Mouse (Mus musculus): ENCODE results near the gene Pars2. TPM values are rescaled to one million over a fixed set of nuclear protein-coding genes. Genes with fewer than 3 reads are reported as not detected.

The Pars2 gene
- total RNA-seq, 1 experiment from 2014 or later: 9.1 TPM

- ATAC-seq (replicated peaks in 1 of 2; ENCODE audit: insufficient read depth in 1 of 2, low FRiP score in 2 of 2, low TSS enrichment in 1 of 2, low read depth in 1 of 2, poor library complexity in 2 of 2, severe bottlenecking in 2 of 2): 0 out of 4 replicates have a peak, but pooled peaks have one; percentile 36 to 46
These were observed 20.3 kb upstream of the Pars2 start for GRCm38 (mm10) chr4:106630333-106631220.

DNA sequence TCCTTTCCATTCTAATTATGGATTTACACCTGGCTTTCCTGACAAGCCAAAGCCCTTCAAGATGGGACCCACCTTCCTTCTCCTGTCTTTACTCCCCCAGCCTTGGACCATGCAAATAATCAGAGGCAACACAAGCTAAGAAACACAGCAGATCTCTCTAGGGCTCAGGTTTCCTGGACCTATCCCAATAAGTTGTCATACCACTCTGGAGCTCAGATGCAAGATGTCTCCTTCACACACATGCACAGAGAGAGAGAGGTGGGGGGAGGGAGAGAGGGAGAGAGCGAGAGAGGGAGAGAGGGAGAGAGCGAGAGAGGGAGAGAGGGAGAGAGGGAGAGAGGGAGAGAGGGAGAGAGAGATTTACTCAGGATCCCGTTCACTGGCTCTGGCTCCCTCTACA is 18.6 kb upstream of the Pars2 start:
- no peak for ATAC-seq (replicated peaks in 1 of 2; ENCODE audit: insufficient read depth in 1 of 2, low FRiP score in 2 of 2, low TSS enrichment in 1 of 2, low read depth in 1 of 2, poor library complexity in 2 of 2, severe bottlenecking in 2 of 2)

- ATAC-seq (replicated peaks in 1 of 2; ENCODE audit: insufficient read depth in 1 of 2, low FRiP score in 2 of 2, low TSS enrichment in 1 of 2, low read depth in 1 of 2, poor library complexity in 2 of 2, severe bottlenecking in 2 of 2): no peak
These were observed 17.4 kb upstream of the Pars2 start for GRCm38 (mm10) chr4:106633281-106634085.

GRCm38 (mm10) chr4:106634086-106634479 is 16.8 kb upstream of the Pars2 start:
- no peak for ATAC-seq (replicated peaks in 1 of 2; ENCODE audit: insufficient read depth in 1 of 2, low FRiP score in 2 of 2, low TSS enrichment in 1 of 2, low read depth in 1 of 2, poor library complexity in 2 of 2, severe bottlenecking in 2 of 2)

GRCm38 (mm10) chr4:106643483-106644217 is 7.2 kb upstream of the Pars2 start:
- ATAC-seq (replicated peaks in 1 of 2; ENCODE audit: insufficient read depth in 1 of 2, low FRiP score in 2 of 2, low TSS enrichment in 1 of 2, low read depth in 1 of 2, poor library complexity in 2 of 2, severe bottlenecking in 2 of 2): no peak

DNA sequence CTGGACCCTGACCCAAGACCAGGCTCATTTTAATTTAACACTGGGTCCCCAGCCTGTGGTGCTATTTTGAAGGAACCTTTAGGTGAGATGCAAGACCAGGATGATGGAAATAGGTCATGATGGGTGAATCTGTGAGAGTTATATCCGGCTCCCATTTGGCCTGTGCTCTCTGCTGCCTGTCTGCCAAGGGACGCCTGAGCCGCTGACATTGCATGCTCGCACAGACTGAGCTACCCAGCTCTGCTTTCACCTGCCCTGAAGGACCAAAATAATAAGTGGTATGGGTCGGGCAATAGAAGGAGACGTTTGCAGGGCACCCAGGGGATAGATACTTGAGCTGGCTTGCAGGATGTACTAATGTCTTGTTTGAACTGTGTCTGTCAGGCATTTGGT is 6.7 kb upstream of the Pars2 start:
- no peak for ATAC-seq (replicated peaks in 1 of 2; ENCODE audit: insufficient read depth in 1 of 2, low FRiP score in 2 of 2, low TSS enrichment in 1 of 2, low read depth in 1 of 2, poor library complexity in 2 of 2, severe bottlenecking in 2 of 2)

- ATAC-seq (replicated peaks in 1 of 2; ENCODE audit: insufficient read depth in 1 of 2, low FRiP score in 2 of 2, low TSS enrichment in 1 of 2, low read depth in 1 of 2, poor library complexity in 2 of 2, severe bottlenecking in 2 of 2): no peak
These were observed 5.1 kb upstream of the Pars2 start for GRCm38 (mm10) chr4:106645797-106646196.

GRCm38 (mm10) chr4:106647137-106647536 is 3.7 kb upstream of the Pars2 start:
- no peak for ATAC-seq (replicated peaks in 1 of 2; ENCODE audit: insufficient read depth in 1 of 2, low FRiP score in 2 of 2, low TSS enrichment in 1 of 2, low read depth in 1 of 2, poor library complexity in 2 of 2, severe bottlenecking in 2 of 2)

DNA sequence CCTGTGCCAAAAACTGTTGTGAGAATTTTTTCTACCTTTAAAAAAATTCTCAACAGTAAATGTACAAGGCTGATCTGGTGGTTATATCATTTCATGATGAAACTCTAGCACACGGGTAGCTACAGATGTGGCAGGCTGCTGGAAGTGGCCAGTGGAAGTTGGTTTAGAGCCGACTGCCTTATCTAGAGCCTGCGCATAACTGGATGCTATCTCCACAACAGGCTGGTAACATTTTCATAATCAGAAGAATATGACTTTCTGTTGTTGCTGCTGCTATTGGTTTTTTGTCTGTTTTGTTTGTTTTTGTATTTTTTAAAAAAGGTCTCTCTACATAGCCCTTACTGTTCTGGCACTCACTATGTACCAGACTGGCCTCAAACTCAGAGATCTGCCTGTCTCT is 1.7 kb downstream of the Pars2 start:
- ATAC-seq (replicated peaks in 1 of 2; ENCODE audit: insufficient read depth in 1 of 2, low FRiP score in 2 of 2, low TSS enrichment in 1 of 2, low read depth in 1 of 2, poor library complexity in 2 of 2, severe bottlenecking in 2 of 2): no peak

GRCm38 (mm10) chr4:106653051-106653450 is 2.2 kb downstream of the Pars2 start:
- ATAC-seq (replicated peaks in 1 of 2; ENCODE audit: insufficient read depth in 1 of 2, low FRiP score in 2 of 2, low TSS enrichment in 1 of 2, low read depth in 1 of 2, poor library complexity in 2 of 2, severe bottlenecking in 2 of 2): no peak

DNA sequence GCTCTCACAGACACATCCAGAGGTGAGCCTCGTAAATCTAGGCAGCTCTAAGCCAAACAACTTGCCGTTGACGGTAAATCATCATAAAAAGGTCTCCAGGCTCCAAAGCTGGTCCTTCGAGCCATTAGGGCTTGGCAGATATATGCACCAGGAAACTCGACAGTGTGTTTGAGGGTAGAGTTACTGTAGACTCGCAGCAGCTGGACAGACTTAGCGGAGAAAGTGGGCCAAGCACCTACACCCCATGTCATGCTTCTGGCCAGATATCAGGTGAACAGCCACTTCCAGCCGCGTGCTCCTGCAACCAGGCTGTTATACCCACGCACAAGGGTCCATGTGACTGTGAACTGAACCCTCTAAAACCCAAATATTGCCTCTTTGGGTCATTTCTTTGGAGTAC is 4.8 kb downstream of the Pars2 start:
- ATAC-seq (replicated peaks in 1 of 2; ENCODE audit: insufficient read depth in 1 of 2, low FRiP score in 2 of 2, low TSS enrichment in 1 of 2, low read depth in 1 of 2, poor library complexity in 2 of 2, severe bottlenecking in 2 of 2): no peak

GRCm38 (mm10) chr4:106663956-106664470 is 13.1 kb downstream of the Pars2 start:
- ATAC-seq (replicated peaks in 1 of 2; ENCODE audit: insufficient read depth in 1 of 2, low FRiP score in 2 of 2, low TSS enrichment in 1 of 2, low read depth in 1 of 2, poor library complexity in 2 of 2, severe bottlenecking in 2 of 2): no peak

DNA sequence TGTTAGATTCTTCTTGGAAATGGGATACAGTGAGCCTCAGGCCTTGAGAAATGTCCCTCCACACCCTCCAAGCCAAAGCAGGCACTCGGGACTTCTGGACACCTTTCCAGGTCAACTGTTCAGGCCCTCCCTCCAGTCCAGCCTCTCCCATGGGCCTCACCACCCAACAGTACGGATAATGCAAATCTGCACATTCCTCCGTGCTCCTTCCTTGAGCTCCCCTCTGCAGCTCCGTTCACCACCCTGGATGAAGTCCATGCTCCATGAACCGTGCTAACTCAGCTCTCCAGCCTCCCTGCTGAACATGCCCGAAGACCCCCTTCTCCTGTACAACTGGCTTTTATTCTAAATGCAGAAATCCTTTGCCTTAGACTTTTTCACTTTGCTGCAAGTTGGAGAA is 13.8 kb downstream of the Pars2 start:
- ATAC-seq (replicated peaks in 1 of 2; ENCODE audit: insufficient read depth in 1 of 2, low FRiP score in 2 of 2, low TSS enrichment in 1 of 2, low read depth in 1 of 2, poor library complexity in 2 of 2, severe bottlenecking in 2 of 2): no peak

DNA sequence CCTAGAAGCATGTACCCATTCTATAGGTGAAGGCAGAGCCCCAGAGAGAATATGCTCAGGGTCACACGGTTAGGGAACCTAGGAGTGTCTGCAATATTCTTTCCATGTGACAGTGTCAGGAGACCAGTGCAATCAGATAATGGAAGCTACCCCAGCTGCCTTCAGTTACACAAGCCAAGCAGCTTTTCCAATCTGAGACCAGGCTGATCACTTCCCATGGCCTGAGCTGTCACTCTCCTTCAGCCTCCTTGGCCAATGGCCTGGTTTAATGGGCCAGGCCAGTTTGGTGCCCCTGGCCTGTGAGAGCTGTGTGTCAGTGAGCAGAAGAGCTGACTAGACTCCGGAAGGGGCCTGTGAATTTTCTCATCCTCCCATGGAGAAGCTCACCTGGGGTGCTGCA is 14.4 kb downstream of the Pars2 start:
- ATAC-seq (replicated peaks in 1 of 2; ENCODE audit: insufficient read depth in 1 of 2, low FRiP score in 2 of 2, low TSS enrichment in 1 of 2, low read depth in 1 of 2, poor library complexity in 2 of 2, severe bottlenecking in 2 of 2): no peak

DNA sequence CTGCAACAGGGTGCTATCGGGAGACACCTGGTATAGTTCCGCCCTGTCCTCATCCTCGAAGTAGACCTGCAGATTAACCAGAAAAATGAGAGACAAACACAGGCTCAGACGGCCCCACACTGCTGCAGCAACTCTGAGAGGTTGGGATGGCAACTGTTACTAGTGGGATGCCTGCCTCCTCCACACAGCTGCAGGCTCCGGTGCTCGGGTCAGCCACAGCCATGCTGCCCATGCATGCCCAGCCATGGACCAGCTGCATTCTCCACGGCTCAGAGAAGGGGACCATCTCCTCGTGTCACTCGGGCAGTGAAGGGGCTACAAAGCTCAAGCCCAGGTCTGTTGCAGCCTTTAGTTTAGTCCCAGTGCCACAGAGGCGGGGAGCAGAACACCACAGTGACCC is 14.8 kb downstream of the Pars2 start:
- ATAC-seq (replicated peaks in 1 of 2; ENCODE audit: insufficient read depth in 1 of 2, low FRiP score in 2 of 2, low TSS enrichment in 1 of 2, low read depth in 1 of 2, poor library complexity in 2 of 2, severe bottlenecking in 2 of 2): no peak

GRCm38 (mm10) chr4:106666546-106666945 is 15.7 kb downstream of the Pars2 start:
- ATAC-seq (replicated peaks in 1 of 2; ENCODE audit: insufficient read depth in 1 of 2, low FRiP score in 2 of 2, low TSS enrichment in 1 of 2, low read depth in 1 of 2, poor library complexity in 2 of 2, severe bottlenecking in 2 of 2): no peak

DNA sequence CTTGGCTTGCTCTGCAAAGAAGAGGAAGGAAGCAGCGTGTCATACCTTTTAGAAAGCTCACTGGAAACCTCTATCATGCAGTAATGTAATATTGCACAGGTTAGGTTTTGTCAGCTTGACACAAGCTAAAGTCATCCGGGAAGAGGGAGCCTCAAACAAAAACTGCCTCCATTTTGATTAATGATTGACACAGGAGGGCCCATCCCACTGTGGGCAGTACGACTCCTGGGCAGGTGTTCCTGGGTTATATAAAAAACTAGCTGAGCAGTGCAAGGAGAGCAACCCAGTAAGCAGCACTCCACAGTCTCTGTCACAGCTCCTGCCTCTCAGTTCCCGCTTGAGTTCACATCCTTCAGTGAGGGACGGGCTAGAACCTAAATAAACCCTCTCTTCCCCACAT is 25.9 kb downstream of the Pars2 start:
- no peak for ATAC-seq (replicated peaks in 1 of 2; ENCODE audit: insufficient read depth in 1 of 2, low FRiP score in 2 of 2, low TSS enrichment in 1 of 2, low read depth in 1 of 2, poor library complexity in 2 of 2, severe bottlenecking in 2 of 2)

All from hematopoietic stem cell, adult 5-6 weeks (primary cell).